Mouse (Mus musculus) brain, adult 2 months (tissue): ENCODE measurements around the gene Mrgprb8.
"Not testable (repeated sequence)": the region's sequence is repeated elsewhere in the genome, so short reads cannot be mapped to it uniquely, and the experiment has no call there.

ENCODE experiments used
- DNase-seq: peaks from one replicate; pipeline ENCODE4 v3.0.0; 2011; ENCODE audit warnings: low read depth, low spot score

Mrgprb8 gene

GRCm38 (mm10) chr7:48388226-48388625 lies at the start of gene Mrgprb8:
Mrgprb8 (plus strand) TSS chr7:48388526.
- DNase-seq, result no peak

GRCm38 (mm10) chr7:48435936-48436335 lies 47.6 kb downstream of the Mrgprb8 start:
- not testable (repeated sequence) for DNase-seq

- no peak for DNase-seq
Measured at GRCm38 (mm10) chr7:48436581-48436980, 48.3 kb downstream of the Mrgprb8 start.
